Mouse (Mus musculus): ENCODE results near the gene Pnpla5. TPM values are rescaled to one million over a fixed set of nuclear protein-coding genes. Genes with fewer than 3 reads are reported as not detected.

The Pnpla5 gene
- polyA plus RNA-seq, 1 experiment from 2014 or later = not detected

DNA sequence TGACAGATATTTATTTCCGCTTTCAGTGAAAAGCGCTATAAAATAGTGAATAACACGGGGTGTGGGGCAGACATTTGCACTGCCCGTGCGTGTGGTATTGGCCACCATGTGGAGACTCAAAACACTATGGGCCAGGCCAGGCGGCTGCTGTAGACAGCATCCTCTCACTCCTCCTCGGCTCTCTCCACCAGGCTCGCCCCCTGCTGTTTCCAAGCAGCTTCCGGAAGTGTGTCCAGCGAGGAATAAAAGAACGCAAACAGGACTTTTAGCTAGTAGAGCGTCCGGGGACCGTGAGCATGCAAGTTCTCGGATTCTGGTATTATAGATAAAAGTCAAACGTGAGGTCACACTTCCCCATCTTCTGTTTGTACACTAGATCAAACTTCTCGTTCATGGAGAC, 45.8 kb downstream of the Pnpla5 start:
- H3K27me3 ChIP-seq (ENCODE audit: insufficient read depth, poor library complexity, severe bottlenecking) = peaks cover 36% of the 10 kb centered on the region
- H3K4me1 ChIP-seq (replicated peaks) = peaks cover 37% of the 10 kb centered on the region
- DNase-seq (ENCODE audit: low spot score) = peak; percentile 20
- H3K27ac ChIP-seq = no peak overlapping the region
- no peaks in the 10 kb centered on the region for H3K9me3 ChIP-seq
- 59% methylated on average over 17 of the region's 17 CpGs for WGBS
- no peak overlapping the region for H3K4me3 ChIP-seq
- no peaks in the 10 kb centered on the region for H3K36me3 ChIP-seq

GRCm38 (mm10) chr15:84074705-84075185, 48.2 kb downstream of the Pnpla5 start:
- H3K9me3 ChIP-seq = no peaks in the 10 kb centered on the region
- H3K4me1 ChIP-seq (replicated peaks) = peaks cover 44% of the 10 kb centered on the region
- peak overlapping the region; percentile 38 for H3K4me3 ChIP-seq
- WGBS = 16% methylated on average over 17 of the region's 17 CpGs
- H3K27me3 ChIP-seq (ENCODE audit: insufficient read depth, poor library complexity, severe bottlenecking) = peaks cover 59% of the 10 kb centered on the region
- peak overlapping the region; percentile 62; the same call in 1 of the 2 replicates for H3K27ac ChIP-seq
- H3K36me3 ChIP-seq = no peaks in the 10 kb centered on the region
- peak; percentile 42 for DNase-seq (ENCODE audit: low spot score)

DNA sequence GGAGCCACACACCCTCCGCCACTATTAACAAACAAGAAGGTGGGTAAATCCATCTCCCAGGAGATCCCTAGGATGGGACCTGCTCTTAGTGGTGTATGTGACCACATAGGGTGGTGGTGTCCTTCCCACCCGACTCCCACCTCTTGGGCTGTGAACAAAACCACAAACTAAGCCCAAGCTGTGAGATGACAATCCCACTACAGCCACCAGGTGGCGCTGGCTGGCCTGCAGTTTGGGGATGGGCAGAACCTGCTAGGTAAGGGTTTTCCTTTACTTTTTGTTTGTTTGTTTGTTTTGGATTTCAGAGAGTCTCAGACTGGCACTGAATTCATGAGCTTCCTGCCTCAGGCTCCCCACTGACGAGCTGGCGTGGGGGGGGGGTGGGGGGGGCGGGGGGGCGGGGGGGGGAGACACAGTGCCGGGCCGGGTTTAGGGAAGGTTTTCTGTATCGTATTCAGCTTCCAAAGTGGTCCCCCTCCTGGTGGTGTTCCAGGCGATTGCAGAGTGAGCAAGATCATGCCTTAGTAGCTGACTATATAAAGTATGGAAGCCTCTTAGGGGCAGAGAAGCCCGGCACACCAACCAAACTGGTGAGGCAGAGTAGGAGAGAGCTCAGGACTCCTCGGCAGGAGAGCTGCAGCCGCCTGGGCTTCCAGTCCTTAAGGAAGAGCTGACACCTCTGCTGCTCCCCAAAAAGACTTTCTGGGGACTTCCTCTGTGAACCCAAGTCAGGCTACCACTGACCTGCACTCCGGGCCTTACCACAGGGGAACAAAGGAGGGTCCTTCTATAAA, 48.9 kb downstream of the Pnpla5 start:
- Histone ChIP-seq H3K36me3 (no peaks in the 10 kb centered on the region), H3K27ac (peak overlapping the region; percentile 62), H3K27me3 (ENCODE audit: insufficient read depth, poor library complexity, severe bottlenecking) (peaks cover 65% of the 10 kb centered on the region), H3K4me3 (peak overlapping the region; percentile 38), H3K9me3 (no peaks in the 10 kb centered on the region), H3K4me1 (replicated peaks) (peaks cover 51% of the 10 kb centered on the region)
- WGBS = 8% methylated on average over 15 of the region's 15 CpGs
- peak; percentile 83 for DNase-seq (ENCODE audit: low spot score)

DNA sequence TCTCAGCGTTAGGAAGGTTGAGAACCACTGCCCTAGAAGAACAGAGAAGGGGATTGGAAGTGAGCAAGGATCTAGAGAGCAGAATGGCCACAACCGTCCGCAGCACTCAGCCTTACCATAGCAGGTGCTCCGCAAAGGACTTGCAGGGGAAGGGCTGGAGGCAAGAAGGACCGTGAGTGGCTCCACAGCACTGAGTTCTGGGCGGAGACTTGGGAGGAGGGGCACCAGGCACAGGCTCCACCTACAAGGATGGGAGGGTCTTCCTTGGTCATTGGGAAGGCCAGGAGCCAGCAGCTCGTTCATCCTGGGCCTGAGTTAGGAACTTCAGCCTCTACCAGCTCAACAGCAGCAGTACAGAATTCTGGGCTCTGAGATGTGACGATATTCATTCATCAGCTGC, 49.9 kb downstream of the Pnpla5 start:
- Histone ChIP-seq H3K4me3 (no peak overlapping the region), H3K4me1 (replicated peaks) (peaks cover 55% of the 10 kb centered on the region), H3K9me3 (no peaks in the 10 kb centered on the region), H3K36me3 (no peaks in the 10 kb centered on the region), H3K27ac (no peak overlapping the region), H3K27me3 (ENCODE audit: insufficient read depth, poor library complexity, severe bottlenecking) (peaks cover 76% of the 10 kb centered on the region)
- 18% methylated on average over 8 of the region's 8 CpGs for WGBS
- DNase-seq (ENCODE audit: low spot score) = no peak

- H3K4me1 ChIP-seq (replicated peaks) = peaks cover 54% of the 10 kb centered on the region
- no peaks in the 10 kb centered on the region for H3K9me3 ChIP-seq
- WGBS = 32% methylated on average over 7 of the region's 7 CpGs
- peaks cover 84% of the 10 kb centered on the region for H3K27me3 ChIP-seq (ENCODE audit: insufficient read depth, poor library complexity, severe bottlenecking)
- no peak overlapping the region for H3K27ac ChIP-seq
- no peaks in the 10 kb centered on the region for H3K36me3 ChIP-seq
- DNase-seq (ENCODE audit: low spot score) = peak; percentile 76
- H3K4me3 ChIP-seq = no peak overlapping the region
These were observed 50.7 kb downstream of the Pnpla5 start for GRCm38 (mm10) chr15:84072226-84072625.

- peak overlapping the region; percentile 20; the same call in 1 of the 2 replicates for H3K4me3 ChIP-seq
These were observed 52.8 kb downstream of the Pnpla5 start for GRCm38 (mm10) chr15:84070116-84070676.

DNA sequence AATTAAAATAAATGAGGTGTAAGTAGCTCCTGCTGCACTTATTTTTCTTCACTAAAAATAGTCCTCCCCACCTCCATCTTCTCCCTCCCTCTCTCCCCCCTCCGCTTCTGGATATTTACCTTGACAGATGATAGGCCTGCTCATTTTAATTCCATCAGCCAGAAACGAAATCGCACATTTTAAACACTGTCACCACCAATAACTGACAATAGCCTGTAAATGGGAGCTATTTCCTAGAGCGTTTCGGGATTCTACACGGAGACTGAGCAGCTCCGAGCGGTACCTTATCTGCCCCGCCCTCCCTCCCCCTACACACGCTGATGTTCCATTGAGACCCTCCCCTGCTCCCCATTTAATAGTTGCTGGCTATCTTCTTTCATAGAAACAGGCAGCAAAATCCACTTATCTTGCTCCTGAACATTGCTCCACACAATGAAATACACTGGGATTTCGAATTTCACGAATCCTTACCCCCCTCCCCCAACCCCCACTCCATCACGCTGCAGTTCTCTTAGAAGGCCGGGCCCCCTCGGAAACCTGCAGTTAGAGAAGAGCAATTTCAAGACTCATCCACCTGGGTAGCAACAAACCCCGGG, 53.4 kb downstream of the Pnpla5 start:
- H3K4me3 ChIP-seq = peak overlapping the region; percentile 20; the same call in 1 of the 2 replicates
- no peak for DNase-seq (ENCODE audit: low spot score)
- peaks cover 47% of the 10 kb centered on the region for H3K4me1 ChIP-seq (replicated peaks)
- 0 out of 2 replicates have a peak, but pooled peaks cover 4% of the 10 kb centered on the region for H3K9me3 ChIP-seq
- no peaks in the 10 kb centered on the region for H3K36me3 ChIP-seq
- WGBS = 10% methylated on average over 16 of the region's 16 CpGs
- H3K27ac ChIP-seq = no peak overlapping the region
- peaks cover 75% of the 10 kb centered on the region for H3K27me3 ChIP-seq (ENCODE audit: insufficient read depth, poor library complexity, severe bottlenecking)

More at GRCm38 (mm10) chr15:84070116-84070676, 52.8 kb downstream of the Pnpla5 start:
- Histone ChIP-seq H3K4me1 (replicated peaks) (peaks cover 47% of the 10 kb centered on the region), H3K27ac (no peak overlapping the region), H3K36me3 (no peaks in the 10 kb centered on the region), H3K27me3 (ENCODE audit: insufficient read depth, poor library complexity, severe bottlenecking) (peaks cover 81% of the 10 kb centered on the region), H3K9me3 (0 out of 2 replicates have a peak, but pooled peaks cover 4% of the 10 kb centered on the region)
- DNase-seq (ENCODE audit: low spot score) = no peak
- WGBS = 4% methylated on average over 13 of the region's 13 CpGs

DNA sequence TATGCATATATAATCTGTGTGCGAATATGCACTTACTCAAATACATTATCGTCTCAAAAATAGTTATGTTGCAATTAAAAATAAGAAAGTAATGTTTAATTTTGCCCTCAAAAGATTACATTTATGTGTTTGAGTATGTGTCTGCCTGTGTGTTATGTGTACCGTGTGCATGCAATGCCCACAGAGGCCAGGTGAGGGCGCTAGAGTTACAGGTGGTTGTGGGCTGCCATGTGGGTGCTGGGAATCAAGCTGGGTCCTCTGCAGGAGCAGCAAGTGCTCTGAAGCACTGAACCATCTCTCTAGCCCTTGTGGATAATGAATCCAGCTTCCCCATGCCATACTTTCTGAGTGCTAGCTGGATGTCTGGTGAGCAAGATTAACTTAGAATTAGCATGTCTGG, 57.3 kb downstream of the Pnpla5 start:
- Histone ChIP-seq H3K27me3 (ENCODE audit: insufficient read depth, poor library complexity, severe bottlenecking) (peaks cover 45% of the 10 kb centered on the region), H3K4me1 (replicated peaks) (peaks cover 23% of the 10 kb centered on the region), H3K27ac (no peak overlapping the region), H3K4me3 (no peak overlapping the region), H3K36me3 (no peaks in the 10 kb centered on the region), H3K9me3 (0 out of 2 replicates have a peak, but pooled peaks cover 4% of the 10 kb centered on the region)
- no peak for DNase-seq (ENCODE audit: low spot score)
- 64% methylated on average over 4 of the region's 4 CpGs for WGBS

GRCm38 (mm10) chr15:84065140-84065539, 57.8 kb downstream of the Pnpla5 start, which contains the start of gene Efcab6:
Gene Efcab6 (minus strand): TSS chr15:84065379.
- Histone ChIP-seq H3K27ac (no peak within 1 kb of the TSS), H3K36me3 (no peaks in the 10 kb centered on the region), H3K4me3 (peak within 1 kb of the TSS; percentile 50), H3K4me1 (replicated peaks) (peaks cover 20% of the 10 kb centered on the region), H3K9me3 (0 out of 2 replicates have a peak, but pooled peaks cover 4% of the 10 kb centered on the region), H3K27me3 (ENCODE audit: insufficient read depth, poor library complexity, severe bottlenecking) (peaks cover 40% of the 10 kb centered on the region)
- DNase-seq (ENCODE audit: low spot score) = peak; percentile 66
- 2% methylated on average over 29 of the region's 29 CpGs for WGBS

Other genes with a start within 250 kb of the Pnpla5 start
- gene Efcab6, start 57.8 kb downstream of the Pnpla5 start, polyA plus RNA-seq (2016; fragmentation: Nextera tagmentation; extraction: Ambion mirVana) = 0.22 and 0.32 TPM in 2 replicates
- 12.0 and 14.8 TPM in 2 replicates for gene Sult4a1, start 17.4 kb downstream of the Pnpla5 start, polyA plus RNA-seq (2016; fragmentation: Nextera tagmentation; extraction: Ambion mirVana)
- 0.88 and 1.1 TPM in 2 replicates for gene Pnpla3, start 44.7 kb upstream of the Pnpla5 start, polyA plus RNA-seq (2016; fragmentation: Nextera tagmentation; extraction: Ambion mirVana)
- gene Samm50, start 69.1 kb upstream of the Pnpla5 start, polyA plus RNA-seq (2016; fragmentation: Nextera tagmentation; extraction: Ambion mirVana) = 94.5 and 103 TPM in 2 replicates
- gene Parvb, start 108.9 kb upstream of the Pnpla5 start, polyA plus RNA-seq (2016; fragmentation: Nextera tagmentation; extraction: Ambion mirVana) = 7.1 and 7.6 TPM in 2 replicates
- 1.1 TPM in 2 replicates for gene Parvg, start 200.9 kb upstream of the Pnpla5 start, polyA plus RNA-seq (2016; fragmentation: Nextera tagmentation; extraction: Ambion mirVana)